Mouse (Mus musculus): ENCODE results near the gene Acap3. TPM values are rescaled to one million over a fixed set of nuclear protein-coding genes. Genes with fewer than 3 reads are reported as not detected.

Gene Acap3
- polyA plus RNA-seq, 1 experiment: 29.1 TPM

GRCm38 (mm10) chr4:155955491-155955890 is 63.9 kb downstream of the Acap3 start:
- H3K4me3 ChIP-seq (ENCODE audit: extremely low read depth, insufficient read depth, insufficient read length): no peak overlapping the region
- H3K36me3 ChIP-seq (ENCODE audit: control insufficient read depth, insufficient read depth, low read length): peaks cover 37% of the 10 kb centered on the region
- TF ChIP-seq POLR2A (IDR thresholded peaks at IDR 0.05; ENCODE audit: low read depth, low read length) (no peak), CTCF (IDR thresholded peaks at IDR 0.05; ENCODE audit: extremely low read depth, insufficient read depth, insufficient read length, insufficient replicate concordance) (no peak)
- DNase-seq (ENCODE audit: low read depth in 1 of 2, low spot score in 2 of 2): no peak
- H3K27me3 ChIP-seq (ENCODE audit: control insufficient read depth, insufficient read depth, low read length): no peaks in the 10 kb centered on the region
- H3K4me1 ChIP-seq (ENCODE audit: control insufficient read depth, insufficient read depth, insufficient read length): no peaks in the 10 kb centered on the region
- H3K27ac ChIP-seq (ENCODE audit: insufficient read depth, low read length): no peak overlapping the region
- WGBS: 95% methylated on average over 6 of the region's 6 CpGs

Other genes starting within 250 kb of the Acap3 start
- gene Gm10563, start 246.4 kb upstream of the Acap3 start, polyA plus RNA-seq (2012; rRNA removed): not detected in 2 replicates
- 57.2 and 83.5 TPM in 2 replicates for gene Mmp23, start 238.4 kb upstream of the Acap3 start, polyA plus RNA-seq (2012; rRNA removed)
- gene Mib2, start 222.6 kb upstream of the Acap3 start, polyA plus RNA-seq (2012; rRNA removed): 56.8 and 67.4 TPM in 2 replicates
- 8.8 and 12.7 TPM in 2 replicates for gene Fndc10, start 197.5 kb upstream of the Acap3 start, polyA plus RNA-seq (2012; rRNA removed)
- 82.4 and 117 TPM in 2 replicates for gene Ssu72, start 187.0 kb upstream of the Acap3 start, polyA plus RNA-seq (2012; rRNA removed)
- gene Tmem240, start 157.0 kb upstream of the Acap3 start, polyA plus RNA-seq (2012; rRNA removed): 1.6 and 1.9 TPM in 2 replicates
- 59.9 and 91.6 TPM in 2 replicates for gene Atad3a, start 130.7 kb upstream of the Acap3 start, polyA plus RNA-seq (2012; rRNA removed)
- gene Vwa1, start 117.1 kb upstream of the Acap3 start, polyA plus RNA-seq (2012; rRNA removed): 21.5 and 24.3 TPM in 2 replicates
- 0.06 and 0.16 TPM in 2 replicates for gene Tmem88b, start 105.9 kb upstream of the Acap3 start, polyA plus RNA-seq (2012; rRNA removed)
- 0.25 and 0.49 TPM in 2 replicates for gene Ankrd65, start 101.4 kb upstream of the Acap3 start, polyA plus RNA-seq (2012; rRNA removed)
- gene Mrpl20, start 88.9 kb upstream of the Acap3 start, polyA plus RNA-seq (2012; rRNA removed): 23.3 and 31.4 TPM in 2 replicates
- 56.2 and 57.9 TPM in 2 replicates for gene Ccnl2, start 79.3 kb upstream of the Acap3 start, polyA plus RNA-seq (2012; rRNA removed)
- 88.7 and 144 TPM in 2 replicates for gene Aurkaip1, start 60.5 kb upstream of the Acap3 start, polyA plus RNA-seq (2012; rRNA removed)
- gene Mxra8, start 52.1 kb upstream of the Acap3 start, polyA plus RNA-seq (2012; rRNA removed): 73.6 and 118 TPM in 2 replicates
- 98.5 and 132 TPM in 2 replicates for gene Dvl1, start 44.4 kb upstream of the Acap3 start, polyA plus RNA-seq (2012; rRNA removed)
- gene Tas1r3, start 28.5 kb upstream of the Acap3 start, polyA plus RNA-seq (2012; rRNA removed): 0.95 and 1.2 TPM in 2 replicates
- 18.9 and 19.8 TPM in 2 replicates for gene Cptp, start 22.4 kb upstream of the Acap3 start, polyA plus RNA-seq (2012; rRNA removed)
- 31.8 and 36.3 TPM in 2 replicates for gene Ints11, start 22.3 kb upstream of the Acap3 start, polyA plus RNA-seq (2012; rRNA removed)
- gene Pusl1, start within 50 bp of the Acap3 start, polyA plus RNA-seq (2012; rRNA removed): 48.8 and 70.1 TPM in 2 replicates
- 53.6 and 113 TPM in 2 replicates for gene Ube2j2, start 52.0 kb downstream of the Acap3 start, polyA plus RNA-seq (2012; rRNA removed)
- gene C1qtnf12, start 70.5 kb downstream of the Acap3 start, polyA plus RNA-seq (2012; rRNA removed): 21.6 and 50.1 TPM in 2 replicates
- 4.9 and 7.6 TPM in 2 replicates for gene B3galt6, start 100.8 kb downstream of the Acap3 start, polyA plus RNA-seq (2012; rRNA removed)
- 33.5 and 35.7 TPM in 2 replicates for gene Sdf4, start 101.0 kb downstream of the Acap3 start, polyA plus RNA-seq (2012; rRNA removed)
- 20.7 and 34.3 TPM in 2 replicates for gene Tnfrsf4, start 122.0 kb downstream of the Acap3 start, polyA plus RNA-seq (2012; rRNA removed)
- 29.9 and 38.2 TPM in 2 replicates for gene Tnfrsf18, start 134.3 kb downstream of the Acap3 start, polyA plus RNA-seq (2012; rRNA removed)
- gene Ttll10, start 167.6 kb downstream of the Acap3 start, polyA plus RNA-seq (2012; rRNA removed): 0.07 TPM in 1 of 2 replicates, not detected in the other
- gene 9430015G10Rik, start 218.2 kb downstream of the Acap3 start, polyA plus RNA-seq (2012; rRNA removed): 31.5 and 38.4 TPM in 2 replicates
- gene Rnf223, start 238.7 kb downstream of the Acap3 start, polyA plus RNA-seq (2012; rRNA removed): 0.55 and 0.67 TPM in 2 replicates